Mouse (Mus musculus): ENCODE data around the gene Ghrl. TPM values are rescaled to one million over a fixed set of nuclear protein-coding genes. Genes with fewer than 3 reads are reported as not detected.

Gene Ghrl
- polyA plus RNA-seq (2012; rRNA removed; ENCODE audit: low replicate concordance) = 0.31 and 0.65 TPM in 2 replicates

GRCm38 (mm10) chr6:113719878-113720277 lies at the start of gene Ghrl:
TSS of gene Ghrl (minus strand) at chr6:113719880.

GRCm38 (mm10) chr6:113740236-113741217 lies 20.8 kb upstream of the Ghrl start, which contains the start of gene Sec13:
TSS of gene Sec13 (minus strand) at chr6:113740743.

GRCm38 (mm10) chr6:113696582-113697221 lies 23.0 kb downstream of the Ghrl start, which contains the start of gene Tatdn2:
TSS of gene Tatdn2 (plus strand) at chr6:113697050.

Other genes with a start within 250 kb of the Ghrl start
- gene Il17rc, start 248.5 kb downstream of the Ghrl start, polyA plus RNA-seq (2012; rRNA removed; ENCODE audit: low replicate concordance) = 59.1 and 98.0 TPM in 2 replicates
- 32.7 and 35.8 TPM in 2 replicates for gene Creld1, start 236.6 kb downstream of the Ghrl start, polyA plus RNA-seq (2012; rRNA removed; ENCODE audit: low replicate concordance)
- 0.03 and 0.12 TPM in 2 replicates for gene Prrt3, start 217.9 kb downstream of the Ghrl start, polyA plus RNA-seq (2012; rRNA removed; ENCODE audit: low replicate concordance)
- 40.1 and 68.3 TPM in 2 replicates for gene Emc3, start 188.2 kb downstream of the Ghrl start, polyA plus RNA-seq (2012; rRNA removed; ENCODE audit: low replicate concordance)
- gene Fancd2, start 188.2 kb downstream of the Ghrl start, polyA plus RNA-seq (2012; rRNA removed; ENCODE audit: low replicate concordance) = 0.67 and 1.8 TPM in 2 replicates
- gene Fancd2os, start 119.2 kb downstream of the Ghrl start, polyA plus RNA-seq (2012; rRNA removed; ENCODE audit: low replicate concordance) = not detected in 2 replicates
- gene Brk1, start 115.1 kb downstream of the Ghrl start, polyA plus RNA-seq (2012; rRNA removed; ENCODE audit: low replicate concordance) = 130 and 284 TPM in 2 replicates
- 19.2 and 29.8 TPM in 2 replicates for gene Vhl, start 95.9 kb downstream of the Ghrl start, polyA plus RNA-seq (2012; rRNA removed; ENCODE audit: low replicate concordance)
- 40.7 and 50.7 TPM in 2 replicates for gene Irak2, start 81.4 kb downstream of the Ghrl start, polyA plus RNA-seq (2012; rRNA removed; ENCODE audit: low replicate concordance)
- 27.4 and 28.4 TPM in 2 replicates for gene Tatdn2, start 22.8 kb downstream of the Ghrl start, polyA plus RNA-seq (2012; rRNA removed; ENCODE audit: low replicate concordance)
- 85.8 and 121 TPM in 2 replicates for gene Sec13, start 20.9 kb upstream of the Ghrl start, polyA plus RNA-seq (2012; rRNA removed; ENCODE audit: low replicate concordance)